In the genomic region with DNA sequence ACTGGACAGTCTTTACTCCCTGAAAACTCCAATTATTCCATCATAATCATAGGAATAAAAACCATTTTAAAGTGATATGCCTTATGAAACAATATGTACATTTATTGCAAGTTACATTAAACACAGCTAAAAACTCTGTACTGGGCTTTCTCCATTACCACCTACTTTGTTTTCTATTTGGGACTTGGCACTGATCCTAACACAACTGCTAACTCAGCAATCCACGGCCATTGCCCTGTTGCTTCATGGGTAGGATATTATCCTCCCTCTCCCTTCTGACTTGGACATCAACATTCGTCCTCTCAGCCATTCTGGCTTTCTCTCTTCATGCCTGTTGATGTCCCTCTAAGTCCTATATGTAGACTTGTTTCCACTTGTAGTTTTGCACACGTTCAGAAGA, we compare ENCODE assay signal across 40 mouse cellular contexts. TPM values are rescaled to one million over a fixed set of nuclear protein-coding genes. Genes with fewer than 3 reads are reported as not detected.
"Had no signal": no experiment of that assay in that cellular context is flagged by ENCODE, and none has a peak within 500 bp of the region (broad histone marks: within the 10 kb centered on the region; RNA-seq: fewer than 3 reads in every experiment).

No protein-coding gene starts in this region.

- H3K27me3 ChIP-seq: heart, embryonic 13.5 days; heart, embryonic 15.5 days; hindbrain, embryonic 13.5 days; hindbrain, embryonic 15.5 days; kidney, embryonic 15.5 days; limb, embryonic 13.5 days; limb, embryonic 15.5 days had no signal

- H3K4me3 ChIP-seq: heart, embryonic 13.5 days; heart, embryonic 15.5 days; hindbrain, embryonic 13.5 days; hindbrain, embryonic 15.5 days; kidney, embryonic 15.5 days; limb, embryonic 13.5 days; limb, embryonic 15.5 days had no signal

- DNase-seq: gastrocnemius, postnatal 14 days; gastrocnemius, postnatal 36 days; heart, adult 18-20 months; heart, postnatal 14 days; heart, postnatal 36 days; kidney, adult 11 months; kidney, adult 2 months; kidney, adult 9 months; kidney, postnatal 14 days; kidney, postnatal 36 days; layer of hippocampus, adult 9-11 months; layer of hippocampus, postnatal 36 days; left cerebral cortex, postnatal 4 days had no signal

- ATAC-seq: hindbrain, postnatal 0 days; intestine, embryonic 16.5 days had no signal

- H3K4me2 ChIP-seq: heart, embryonic 11.5 days; heart, embryonic 13.5 days; heart, embryonic 15.5 days; hindbrain, embryonic 13.5 days; hindbrain, embryonic 15.5 days; kidney, embryonic 15.5 days; limb, embryonic 13.5 days; limb, embryonic 15.5 days had no signal

- H3K36me3 ChIP-seq: heart, embryonic 13.5 days; heart, embryonic 15.5 days; hindbrain, embryonic 13.5 days; hindbrain, embryonic 15.5 days; kidney, embryonic 15.5 days; limb, embryonic 13.5 days; limb, embryonic 15.5 days had no signal

- H3K27ac ChIP-seq: heart, embryonic 13.5 days; heart, embryonic 15.5 days; hindbrain, embryonic 13.5 days; hindbrain, embryonic 15.5 days; hindbrain, postnatal 0 days; kidney, embryonic 15.5 days; kidney, postnatal 0 days; limb, embryonic 13.5 days; limb, embryonic 15.5 days had no signal

- H3K9ac ChIP-seq: heart, embryonic 13.5 days; heart, embryonic 15.5 days; hindbrain, embryonic 13.5 days; hindbrain, embryonic 15.5 days; kidney, embryonic 15.5 days; limb, embryonic 13.5 days; limb, embryonic 15.5 days had no signal

- H3K9me3 ChIP-seq: heart, embryonic 13.5 days; heart, embryonic 15.5 days; hindbrain, embryonic 13.5 days; hindbrain, embryonic 15.5 days; kidney, embryonic 15.5 days; limb, embryonic 13.5 days; limb, embryonic 15.5 days had no signal

- H3K4me1 ChIP-seq: heart, embryonic 15.5 days; hindbrain, embryonic 13.5 days; hindbrain, embryonic 15.5 days; kidney, embryonic 15.5 days; limb, embryonic 13.5 days; limb, embryonic 15.5 days had no signal

RNA-seq across cellular contexts. Expression of a gene that starts 12.6 kb away (rescaled TPM):
- total RNA-seq: gastrocnemius, adult 8-10 months; gastrocnemius, postnatal 14 days; gastrocnemius, postnatal 36 days; heart, adult 18-20 months; heart, postnatal 14 days; heart, postnatal 36 days; hematopoietic stem cell, adult 5-6 weeks; hindbrain, postnatal 0 days; layer of hippocampus, adult 18-20 months; layer of hippocampus, adult 8-10 months; layer of hippocampus, postnatal 14 days; layer of hippocampus, postnatal 36 days; left cerebral cortex, adult 18-20 months had no signal
- polyA plus RNA-seq: gonadal fat pad, adult 2 months; heart, embryonic 11.5 days; heart, embryonic 13.5 days; heart, embryonic 15.5 days; heart, postnatal 0 days; hindbrain, embryonic 11.5 days; hindbrain, embryonic 13.5 days; hindbrain, embryonic 15.5 days; hindbrain, postnatal 0 days; large intestine, adult 2 months; limb, embryonic 11.5 days had no signal

RNA-seq across cellular contexts. Expression of a gene that starts 19.8 kb away (rescaled TPM):
- total RNA-seq: gastrocnemius, adult 18-20 months; gastrocnemius, adult 8-10 months; gastrocnemius, postnatal 14 days; gastrocnemius, postnatal 36 days; heart, adult 18-20 months; heart, postnatal 14 days; heart, postnatal 36 days; hematopoietic stem cell, adult 5-6 weeks; hindbrain, postnatal 0 days; layer of hippocampus, adult 18-20 months; layer of hippocampus, adult 8-10 months; left cerebral cortex, adult 18-20 months; left cerebral cortex, adult 8-10 months; left cerebral cortex, postnatal 10 days; left cerebral cortex, postnatal 25 days; left cerebral cortex, postnatal 4 days had no signal
- polyA plus RNA-seq: gonadal fat pad, adult 2 months; heart, embryonic 11.5 days; heart, embryonic 13.5 days; heart, embryonic 15.5 days; heart, postnatal 0 days; hindbrain, embryonic 11.5 days; hindbrain, embryonic 13.5 days; hindbrain, embryonic 15.5 days; intestine, embryonic 14.5 days; large intestine, adult 2 months; limb, embryonic 11.5 days; limb, embryonic 13.5 days; limb, embryonic 15.5 days had no signal

RNA-seq across cellular contexts. Expression of a gene that starts 40.9 kb away (rescaled TPM):
- total RNA-seq: gastrocnemius, adult 18-20 months; gastrocnemius, adult 8-10 months; gastrocnemius, postnatal 14 days; gastrocnemius, postnatal 36 days; heart, adult 18-20 months; heart, postnatal 14 days; heart, postnatal 36 days; hematopoietic stem cell, adult 5-6 weeks; hindbrain, postnatal 0 days; layer of hippocampus, adult 18-20 months; layer of hippocampus, adult 8-10 months; layer of hippocampus, postnatal 14 days; layer of hippocampus, postnatal 36 days; left cerebral cortex, adult 18-20 months; left cerebral cortex, adult 8-10 months; left cerebral cortex, postnatal 10 days; left cerebral cortex, postnatal 25 days; left cerebral cortex, postnatal 4 days had no signal
- polyA plus RNA-seq: heart, embryonic 11.5 days; heart, embryonic 13.5 days; heart, embryonic 15.5 days; heart, postnatal 0 days; hindbrain, embryonic 11.5 days; hindbrain, embryonic 13.5 days; hindbrain, embryonic 15.5 days; hindbrain, postnatal 0 days; large intestine, adult 2 months; limb, embryonic 11.5 days; limb, embryonic 13.5 days; limb, embryonic 15.5 days had no signal

RNA-seq across cellular contexts. Expression of a gene that starts 56.9 kb away (rescaled TPM):
- total RNA-seq: gastrocnemius, adult 18-20 months; gastrocnemius, adult 8-10 months; gastrocnemius, postnatal 14 days; gastrocnemius, postnatal 36 days; heart, postnatal 14 days; heart, postnatal 36 days; hematopoietic stem cell, adult 5-6 weeks; hindbrain, postnatal 0 days; layer of hippocampus, adult 18-20 months; layer of hippocampus, adult 8-10 months; layer of hippocampus, postnatal 14 days; left cerebral cortex, adult 18-20 months; left cerebral cortex, adult 8-10 months; left cerebral cortex, postnatal 25 days; left cerebral cortex, postnatal 4 days had no signal
- polyA plus RNA-seq: heart, embryonic 15.5 days; hindbrain, embryonic 11.5 days; hindbrain, embryonic 13.5 days; hindbrain, postnatal 0 days; kidney, embryonic 15.5 days; kidney, postnatal 0 days; limb, embryonic 11.5 days; limb, embryonic 13.5 days; limb, embryonic 15.5 days had no signal
